Mouse (Mus musculus): Measurements from ENCODE around the gene Lyrm4. TPM values are rescaled to one million over a fixed set of nuclear protein-coding genes. Genes with fewer than 3 reads are reported as not detected.
A peak's percentile ranks its signal among the peaks of the same experiment; 100 is the strongest.

Lyrm4 gene
- total RNA-seq, 2 experiments from 2014 or later, result 10.7 to 13.7 TPM

- intact Hi-C loops (cut with DNase I), result no loop called here
- DNase-seq, result no peak
Observed at GRCm38 (mm10) chr13:36108528-36108927, 8.8 kb downstream of the Lyrm4 start.

GRCm38 (mm10) chr13:36105591-36105990 lies 11.7 kb downstream of the Lyrm4 start:
- intact Hi-C loops (cut with DNase I), result no loop called here
- peak; percentile 22 to 47 for DNase-seq

- peak; percentile 11 to 32 for DNase-seq
- intact Hi-C loops (cut with DNase I), result no loop called here
Observed at GRCm38 (mm10) chr13:36096684-36097383, 20.5 kb downstream of the Lyrm4 start.

- DNase-seq, result no peak
- intact Hi-C loops (cut with DNase I), result no loop called here
Observed at GRCm38 (mm10) chr13:36088168-36088567, 29.2 kb downstream of the Lyrm4 start.

GRCm38 (mm10) chr13:36087427-36087826 lies 29.9 kb downstream of the Lyrm4 start:
- intact Hi-C loops (cut with DNase I), result no loop called here
- DNase-seq, result no peak

GRCm38 (mm10) chr13:36086608-36087391 lies 30.5 kb downstream of the Lyrm4 start:
- intact Hi-C loops (cut with DNase I), result no loop called here
- DNase-seq, result peak in 1 of 2 experiments; percentile 29

GRCm38 (mm10) chr13:36085971-36086370 lies 31.4 kb downstream of the Lyrm4 start:
- DNase-seq, result no peak
- intact Hi-C loops (cut with DNase I), result no loop called here

- no peak for DNase-seq
- intact Hi-C loops (cut with DNase I), result no loop called here
Observed at GRCm38 (mm10) chr13:36084701-36085100, 32.6 kb downstream of the Lyrm4 start.

- intact Hi-C loops (cut with DNase I), result no loop called here
- DNase-seq, result no peak
Observed at GRCm38 (mm10) chr13:36081591-36081990, 35.7 kb downstream of the Lyrm4 start.

- no peak for DNase-seq
- intact Hi-C loops (cut with DNase I), result no loop called here
Observed at GRCm38 (mm10) chr13:36074484-36074883, 42.8 kb downstream of the Lyrm4 start.

- intact Hi-C loops (cut with DNase I), result no loop called here
- DNase-seq, result no peak
Observed at GRCm38 (mm10) chr13:36066676-36067075, 50.6 kb downstream of the Lyrm4 start.

GRCm38 (mm10) chr13:36057489-36057888 lies 59.8 kb downstream of the Lyrm4 start:
- intact Hi-C loops (cut with DNase I), result no loop called here
- no peak for DNase-seq

- DNase-seq, result no peak
- intact Hi-C loops (cut with DNase I), result no loop called here
Observed at GRCm38 (mm10) chr13:36056925-36057324, 60.4 kb downstream of the Lyrm4 start.

GRCm38 (mm10) chr13:36056509-36056908 lies 60.8 kb downstream of the Lyrm4 start:
- no peak for DNase-seq
- intact Hi-C loops (cut with DNase I), result no loop called here

- intact Hi-C loops (cut with DNase I), result no loop called here
- no peak for DNase-seq
Observed at GRCm38 (mm10) chr13:36035528-36035927, 81.8 kb downstream of the Lyrm4 start.

GRCm38 (mm10) chr13:36031959-36032358 lies 85.4 kb downstream of the Lyrm4 start:
- intact Hi-C loops (cut with DNase I), result no loop called here

GRCm38 (mm10) chr13:36019309-36020274 lies 97.7 kb downstream of the Lyrm4 start:
- peak; percentile 74 to 86 for DNase-seq
- intact Hi-C loops (cut with DNase I), result loop anchor here (2.0 to 10.0 kb wide), 4 partner anchors 98 to 1293 kb away; partner anchors contain the start of genes Fars2 and Lyrm4

More at GRCm38 (mm10) chr13:36031959-36032358, 85.4 kb downstream of the Lyrm4 start:
- DNase-seq, result no peak

- peak; percentile 62 to 63 for DNase-seq
Observed at GRCm38 (mm10) chr13:36018017-36018416, 99.3 kb downstream of the Lyrm4 start.

GRCm38 (mm10) chr13:36015636-36016035 lies 101.7 kb downstream of the Lyrm4 start:
- no peak for DNase-seq
- intact Hi-C loops (cut with DNase I), result loop anchor here (5.0 to 10.0 kb wide), 2 partner anchors 102 to 709 kb away; partner anchors contain the start of genes Fars2 and Lyrm4

More at GRCm38 (mm10) chr13:36018017-36018416, 99.3 kb downstream of the Lyrm4 start:
- intact Hi-C loops (cut with DNase I), result loop anchor here (2.0 to 10.0 kb wide), 4 partner anchors 99 to 1295 kb away; partner anchors contain the start of genes Fars2 and Lyrm4

- DNase-seq, result peak; percentile 64 to 69
- intact Hi-C loops (cut with DNase I), result loop anchor here (10.0 kb wide), 1 partner anchor 715 kb away; no protein-coding TSS in a partner anchor
Observed at GRCm38 (mm10) chr13:36009981-36010380, 107.3 kb downstream of the Lyrm4 start.

All from heart, postnatal 10 days (tissue).